Mouse (Mus musculus) lung, postnatal 0 days (tissue): ENCODE results near the gene Itpr1. TPM values are rescaled to one million over a fixed set of nuclear protein-coding genes. Genes with fewer than 3 reads are reported as not detected.

Source experiments
- ATAC-seq: fragments of 200-750 bp; cut with Nextera tagmentation; 2 replicates; pipeline ENCODE4 v1.8.0; 2017; ENCODE audit warnings: moderate library complexity
- DNase-seq: peaks from one replicate; pipeline ENCODE4 v3.0.0-alpha.2; 2016; ENCODE audit warnings: low spot score
- H3K27ac ChIP-seq: fragments of 300-500 bp; sonication (generic); 2 replicates; pipeline ENCODE4 v1.5.1; 2014; ENCODE audit warnings: antibody characterized with exemption, mild to moderate bottlenecking, low read length, mixed read lengths
- H3K27me3 ChIP-seq: fragments of 300-500 bp; sonication (generic); replicated peaks from 2 replicates; pipeline ENCODE4 v1.6.1; 2014; ENCODE audit warnings: low read length, mixed read lengths; ENCODE audit not compliant: insufficient read depth
- H3K36me3 ChIP-seq: fragments of 300-500 bp; sonication (generic); 2 replicates; pipeline ENCODE4 v1.6.1; 2014; ENCODE audit warnings: low read length, mixed read lengths; ENCODE audit not compliant: insufficient read depth
- H3K4me1 ChIP-seq: fragments of 300-500 bp; sonication (generic); 2 replicates; pipeline ENCODE4 v1.6.1; 2014; ENCODE audit warnings: antibody characterized with exemption, low read depth, low read length, mixed read lengths; ENCODE audit not compliant: insufficient read depth
- H3K4me2 ChIP-seq: fragments of 300-500 bp; sonication (generic); replicated peaks from 2 replicates; pipeline ENCODE4 v1.6.1; 2014; ENCODE audit warnings: low read depth, mild to moderate bottlenecking, low read length, moderate library complexity, mixed read lengths
- H3K4me3 ChIP-seq: fragments of 300-500 bp; sonication (generic); 2 replicates; pipeline ENCODE4 v1.5.1; 2014; ENCODE audit warnings: low read depth, low read length
- H3K9ac ChIP-seq: fragments of 300-500 bp; sonication (generic); replicated peaks from 2 replicates; pipeline ENCODE4 v1.6.1; 2014; ENCODE audit warnings: low read depth, mild to moderate bottlenecking
- H3K9me3 ChIP-seq: fragments of 300-500 bp; sonication (generic); 2 replicates; pipeline ENCODE4 v1.6.1; 2016; ENCODE audit warnings: low read length, mixed read lengths
- CTCF ChIP-seq: IDR thresholded peaks from 2 replicates; pipeline ENCODE4 v1.5.1; 2016; ENCODE audit warnings: antibody characterized with exemption, mild to moderate bottlenecking
- EP300 ChIP-seq: IDR thresholded peaks from 2 replicates; pipeline ENCODE4 v1.6.1; 2016; ENCODE audit warnings: antibody characterized with exemption, mild to moderate bottlenecking, control low read depth
- WGBS: fragments of 180-500 bp; shearing (Covaris S2); extraction: QIAGEN DNeasy Blood & Tissue Kit; methylation state at CpG from one replicate; pipeline ENCODE4 v1.1.7; 2014; 5-methylcytosine and 5-hydroxymethylcytosine counted together
- polyA plus RNA-seq: library from polyadenylated mRNA; unstranded; fragments of >200 nt; fragmentation: Nextera tagmentation; extraction: Ambion mirVana; gene quantifications from 2 replicates; pipeline ENCODE4 v1.2.1, GENCODE M21; 2015

Gene Itpr1
- polyA plus RNA-seq, 1 experiment from 2014 or later = 9.2 TPM

DNA sequence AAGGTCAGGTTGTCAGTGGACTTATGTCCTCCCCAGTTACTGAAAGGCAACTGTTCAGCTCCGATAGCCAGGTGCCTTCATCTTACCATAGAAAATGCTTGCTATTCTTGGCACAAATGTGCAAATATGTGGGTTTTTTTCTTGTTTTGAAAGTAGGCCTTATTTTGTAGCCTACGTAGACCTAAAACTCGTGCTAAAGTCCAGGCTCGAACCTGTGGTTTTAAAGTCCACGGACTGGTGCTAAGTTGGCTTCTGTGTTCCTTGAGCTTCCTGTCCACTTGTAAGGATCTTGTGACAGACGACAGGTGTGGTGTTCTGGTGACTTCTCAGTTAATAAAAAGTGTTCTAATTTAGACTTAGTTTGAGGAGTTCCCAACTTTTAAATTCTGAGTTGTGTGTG lies 15.2 kb downstream of the Itpr1 start:
- no peak for ATAC-seq
- H3K4me2 ChIP-seq = no peak overlapping the region
- no peak for DNase-seq
- no peaks in the 10 kb centered on the region for H3K36me3 ChIP-seq
- peaks cover 1% of the 10 kb centered on the region; the same call in 1 of the 2 replicates for H3K4me1 ChIP-seq
- no peaks in the 10 kb centered on the region for H3K9me3 ChIP-seq
- no peak overlapping the region for H3K4me3 ChIP-seq
- no peak overlapping the region for H3K9ac ChIP-seq
- no peaks in the 10 kb centered on the region for H3K27me3 ChIP-seq
- TF ChIP-seq EP300 (no peak), CTCF (no peak)
- WGBS = 69% methylated on average over 6 of the region's 6 CpGs
- H3K27ac ChIP-seq = no peak overlapping the region

DNA sequence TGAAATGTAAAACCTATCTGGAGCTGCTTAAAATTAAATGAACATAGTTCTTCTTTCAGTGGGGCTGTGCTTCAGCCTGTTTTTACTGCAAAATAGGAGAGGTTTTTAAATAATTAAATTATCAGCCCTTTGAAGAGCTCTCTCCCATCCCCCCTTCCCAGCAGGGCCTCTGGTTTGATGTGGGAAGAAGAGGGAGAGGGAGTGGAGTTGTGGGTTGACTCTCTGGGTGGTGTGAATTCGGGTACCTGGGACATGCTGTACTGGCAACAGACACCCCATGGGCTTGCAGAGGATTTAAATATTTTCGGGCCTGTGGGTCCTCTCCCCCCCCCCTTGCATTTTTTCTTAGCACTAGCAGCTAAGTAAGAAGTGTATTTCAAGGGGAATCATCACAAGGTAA lies 15.7 kb downstream of the Itpr1 start:
- ATAC-seq = no peak
- WGBS = 27% methylated on average over 2 of the region's 2 CpGs
- peaks cover 3% of the 10 kb centered on the region; the same call in 1 of the 2 replicates for H3K4me1 ChIP-seq
- no peak overlapping the region for H3K9ac ChIP-seq
- no peak overlapping the region for H3K4me3 ChIP-seq
- no peaks in the 10 kb centered on the region for H3K9me3 ChIP-seq
- no peak overlapping the region for H3K27ac ChIP-seq
- H3K27me3 ChIP-seq = no peaks in the 10 kb centered on the region
- H3K4me2 ChIP-seq = no peak overlapping the region
- DNase-seq = no peak
- TF ChIP-seq CTCF (no peak), EP300 (no peak)
- H3K36me3 ChIP-seq = no peaks in the 10 kb centered on the region

DNA sequence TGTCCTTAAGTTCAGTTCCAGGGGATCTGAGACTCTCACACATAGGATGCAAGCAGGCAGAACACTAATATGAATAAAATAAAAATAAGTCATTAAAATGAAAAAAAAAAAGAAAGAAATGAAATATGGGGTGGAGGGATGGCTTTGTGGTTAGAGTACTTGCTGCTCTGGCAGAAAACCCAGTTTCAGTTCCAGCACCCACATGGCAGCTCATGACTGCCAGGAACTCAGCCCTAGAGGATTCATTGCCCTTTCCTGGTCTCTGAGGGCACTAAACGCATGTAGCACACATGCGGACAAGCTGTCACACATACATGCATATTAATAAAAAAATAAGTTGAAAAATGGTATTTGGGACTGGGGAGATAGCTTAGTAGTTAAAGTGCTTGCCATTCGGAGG lies 17.7 kb downstream of the Itpr1 start:
- H3K36me3 ChIP-seq = no peaks in the 10 kb centered on the region; the same call in 1 of the 2 replicates
- ATAC-seq (no peak), DNase-seq (no peak)
- no peak overlapping the region for H3K4me2 ChIP-seq
- peaks cover 3% of the 10 kb centered on the region; the same call in 1 of the 2 replicates for H3K4me1 ChIP-seq
- H3K27ac ChIP-seq = no peak overlapping the region
- no peak overlapping the region for H3K4me3 ChIP-seq
- no peaks in the 10 kb centered on the region for H3K9me3 ChIP-seq
- TF ChIP-seq CTCF (no peak), EP300 (no peak)
- no peaks in the 10 kb centered on the region for H3K27me3 ChIP-seq
- 85% methylated on average over 3 of the region's 3 CpGs for WGBS
- H3K9ac ChIP-seq = no peak overlapping the region

DNA sequence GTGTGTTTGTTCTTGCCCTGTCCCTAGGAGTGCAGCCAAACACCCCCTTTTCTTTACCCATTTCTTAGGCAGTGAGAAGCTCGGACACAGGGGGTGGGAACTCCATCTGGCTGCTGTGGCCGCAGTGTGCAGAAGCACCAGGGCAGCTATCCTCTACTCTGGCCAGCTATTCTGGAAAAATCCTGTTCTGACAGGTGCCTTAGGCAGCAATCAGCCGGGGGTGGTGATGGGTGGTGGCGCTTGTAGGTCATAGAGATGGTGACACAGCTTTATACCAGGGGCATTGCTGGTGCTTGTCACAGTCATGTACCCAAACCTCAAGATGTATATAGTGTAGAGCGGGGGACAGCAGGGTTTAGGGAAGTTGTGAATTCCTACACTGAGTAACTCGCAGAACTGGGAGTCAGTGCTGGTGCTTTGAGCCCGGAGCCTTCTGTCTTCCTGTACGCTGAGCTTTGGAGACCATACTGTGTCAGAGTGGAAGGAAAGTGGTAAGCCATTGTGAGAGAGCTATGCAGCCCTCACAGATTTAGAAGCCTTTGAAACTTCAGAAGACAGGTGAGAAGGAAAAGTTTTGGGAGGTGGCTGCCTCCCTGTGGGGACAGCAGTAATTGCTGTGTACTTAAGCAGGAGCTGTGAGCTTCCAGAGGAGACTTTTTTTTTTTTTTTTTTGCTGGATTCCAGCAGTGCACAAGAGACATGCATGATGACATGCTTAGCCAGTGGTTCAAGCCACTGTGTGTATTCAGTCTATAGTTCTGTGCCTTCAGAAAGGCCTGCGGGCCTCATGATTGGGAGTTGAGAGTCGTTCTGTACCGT lies 19.2 kb downstream of the Itpr1 start:
- H3K27ac ChIP-seq = no peak overlapping the region

DNA sequence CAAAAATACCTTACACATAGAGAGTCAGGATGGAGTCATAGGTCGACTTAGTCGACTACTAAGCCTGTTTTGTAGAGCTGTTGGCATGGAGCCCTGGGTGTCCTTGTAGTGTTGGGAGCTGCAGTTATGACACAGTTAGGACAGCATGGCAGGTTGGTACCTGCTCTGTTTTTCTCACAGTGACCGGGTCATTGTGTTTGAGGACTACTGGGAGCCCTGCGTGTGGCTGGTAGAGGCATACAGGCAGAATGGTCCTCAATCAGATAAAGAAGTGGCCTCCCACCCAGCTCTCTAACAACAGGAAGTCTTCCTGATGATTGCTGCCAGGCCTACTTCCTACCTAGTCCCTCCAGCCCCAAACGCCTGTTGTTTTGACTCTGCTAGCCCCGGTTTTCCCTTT lies 20.2 kb downstream of the Itpr1 start:
- TF ChIP-seq CTCF (no peak), EP300 (no peak)
- Histone ChIP-seq H3K27me3 (no peaks in the 10 kb centered on the region), H3K4me3 (no peak overlapping the region), H3K27ac (no peak overlapping the region), H3K9me3 (no peaks in the 10 kb centered on the region), H3K4me1 (peaks cover 10% of the 10 kb centered on the region; the same call in 1 of the 2 replicates), H3K9ac (no peak overlapping the region), H3K36me3 (no peaks in the 10 kb centered on the region; the same call in 1 of the 2 replicates), H3K4me2 (no peak overlapping the region)
- WGBS = 27% methylated on average over 6 of the region's 6 CpGs
- ATAC-seq = no peak
- DNase-seq = no peak

More for the DNA sequence above, 19.2 kb downstream of the Itpr1 start:
- ATAC-seq (peak; percentile 29; the same call in 1 of the 2 replicates), DNase-seq (peak; percentile 42)
- 72% methylated on average over 11 of the region's 11 CpGs for WGBS
- H3K4me2 ChIP-seq = no peak overlapping the region
- H3K4me1 ChIP-seq = peaks cover 10% of the 10 kb centered on the region; the same call in 1 of the 2 replicates
- H3K9ac ChIP-seq = no peak overlapping the region
- H3K4me3 ChIP-seq = no peak overlapping the region
- H3K9me3 ChIP-seq = no peaks in the 10 kb centered on the region
- TF ChIP-seq CTCF (peak; percentile 51), EP300 (no peak)
- no peaks in the 10 kb centered on the region; the same call in 1 of the 2 replicates for H3K36me3 ChIP-seq
- H3K27me3 ChIP-seq = no peaks in the 10 kb centered on the region

DNA sequence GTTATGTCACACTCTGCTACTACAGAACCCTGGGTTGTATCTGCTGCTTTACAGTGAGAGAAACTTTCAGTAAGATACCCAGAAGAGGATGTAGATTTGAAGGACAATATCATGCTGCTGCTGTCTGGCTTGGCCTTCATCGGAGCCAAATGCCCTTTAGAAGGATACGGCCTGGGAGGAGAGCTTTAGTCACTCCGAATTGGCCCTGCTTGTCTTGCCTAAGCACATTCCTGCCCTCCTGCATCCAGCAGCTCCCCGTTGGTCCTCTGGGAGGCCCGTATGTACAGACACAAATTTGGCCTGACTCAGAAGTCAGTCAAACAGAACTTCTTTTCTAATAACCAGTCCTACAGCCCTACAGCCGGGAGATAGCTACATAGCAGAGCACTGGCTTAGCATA lies 21.6 kb downstream of the Itpr1 start:
- peak; percentile 36 for DNase-seq
- Histone ChIP-seq H3K36me3 (no peaks in the 10 kb centered on the region; the same call in 1 of the 2 replicates), H3K9ac (no peak overlapping the region), H3K27ac (no peak overlapping the region), H3K9me3 (no peaks in the 10 kb centered on the region), H3K27me3 (no peaks in the 10 kb centered on the region), H3K4me1 (peaks cover 10% of the 10 kb centered on the region; the same call in 1 of the 2 replicates), H3K4me2 (no peak overlapping the region), H3K4me3 (no peak overlapping the region)
- TF ChIP-seq EP300 (no peak), CTCF (no peak)
- no peak for ATAC-seq
- 72% methylated on average over 6 of the region's 6 CpGs for WGBS
